Mouse (Mus musculus) stomach, postnatal 0 days (tissue): ENCODE results near the gene Slc34a1. TPM values are rescaled to one million over a fixed set of nuclear protein-coding genes. Genes with fewer than 3 reads are reported as not detected.

Experiments
- ATAC-seq: fragments of 200-750 bp; cut with Nextera tagmentation; 2 replicates; pipeline ENCODE4 v1.8.0; 2017; ENCODE audit not compliant: low FRiP score, low TSS enrichment
- DNase-seq: peaks from one replicate; pipeline ENCODE4 v3.0.0-alpha.2; 2016; ENCODE audit warnings: low spot score
- H3K27ac ChIP-seq: fragments of 300-500 bp; sonication (generic); replicated peaks from 2 replicates; pipeline ENCODE4 v1.5.1; 2014; ENCODE audit warnings: mild to moderate bottlenecking, control low read depth
- H3K27me3 ChIP-seq: fragments of 300-500 bp; sonication (generic); 2 replicates; pipeline ENCODE4 v1.6.1; 2014; ENCODE audit warnings: low read length; ENCODE audit not compliant: control insufficient read depth, insufficient read depth
- H3K36me3 ChIP-seq: fragments of 300-500 bp; sonication (generic); 2 replicates; pipeline ENCODE4 v1.6.1; 2014; ENCODE audit warnings: low read length, mixed read lengths; ENCODE audit not compliant: control insufficient read depth, insufficient read depth
- H3K4me1 ChIP-seq: fragments of 300-500 bp; sonication (generic); replicated peaks from 2 replicates; pipeline ENCODE4 v1.6.1; 2014; ENCODE audit warnings: antibody characterized with exemption; ENCODE audit not compliant: control insufficient read depth, insufficient read depth
- H3K4me2 ChIP-seq: fragments of 300-500 bp; sonication (generic); replicated peaks from 2 replicates; pipeline ENCODE4 v1.6.1; 2014; ENCODE audit warnings: low read depth, mild to moderate bottlenecking, control low read depth, moderate library complexity
- H3K4me3 ChIP-seq: fragments of 300-500 bp; sonication (generic); 2 replicates; pipeline ENCODE4 v1.5.1; 2014; ENCODE audit warnings: low read depth, low read length, control low read depth
- H3K9ac ChIP-seq: fragments of 300-500 bp; sonication (generic); 2 replicates; pipeline ENCODE4 v1.6.1; 2014; ENCODE audit warnings: mild to moderate bottlenecking, low read length, control low read depth, mixed read lengths
- H3K9me3 ChIP-seq: fragments of 300-500 bp; sonication (generic); 2 replicates; pipeline ENCODE4 v1.6.1; 2016; ENCODE audit warnings: low read length; ENCODE audit not compliant: control insufficient read depth
- CTCF ChIP-seq: IDR thresholded peaks from 2 replicates; pipeline ENCODE4 v1.5.1; 2016; ENCODE audit warnings: antibody characterized with exemption, low read depth, mild to moderate bottlenecking, moderate library complexity
- EP300 ChIP-seq: optimal IDR thresholded peaks from 2 replicates; pipeline ENCODE3; 2016; ENCODE audit warnings: antibody characterized with exemption
- WGBS: fragments of 180-500 bp; shearing (Covaris S2); extraction: QIAGEN DNeasy Blood & Tissue Kit; methylation state at CpG from one replicate; pipeline ENCODE4 v1.1.7; 2014; 5-methylcytosine and 5-hydroxymethylcytosine counted together
- polyA plus RNA-seq: library from polyadenylated mRNA; unstranded; fragments of >200 nt; fragmentation: Nextera tagmentation; extraction: Ambion mirVana; gene quantifications from 2 replicates; pipeline ENCODE4 v1.2.1, GENCODE M21; 2015

The Slc34a1 gene
- polyA plus RNA-seq, 1 experiment from 2014 or later = not detected

- no peaks in the 10 kb centered on the region for H3K9me3 ChIP-seq
- 10% methylated on average over 12 of the region's 12 CpGs for WGBS
Observed at GRCm38 (mm10) chr13:55418004-55418403, 20.0 kb downstream of the Slc34a1 start.

DNA sequence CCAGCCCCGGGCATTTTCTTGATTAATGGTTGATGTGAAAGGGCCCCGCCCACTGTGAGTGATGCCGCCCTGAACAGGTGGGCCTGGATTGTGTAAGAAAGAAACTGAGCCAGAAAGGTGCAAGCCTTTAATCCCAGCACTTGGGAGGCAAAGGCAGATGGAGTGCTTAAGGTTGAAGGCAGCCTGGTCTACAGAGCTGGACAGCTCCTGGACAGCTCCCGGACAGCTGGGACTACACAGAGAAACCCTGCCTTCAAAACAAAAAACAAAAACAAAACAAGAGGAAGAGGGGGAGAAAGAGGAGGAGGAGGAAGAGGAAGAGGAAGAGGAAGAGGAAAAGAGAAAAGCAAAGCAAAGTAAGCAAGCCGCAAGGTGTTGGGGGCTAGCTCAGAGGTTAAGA, 21.2 kb downstream of the Slc34a1 start:
- peaks cover 9% of the 10 kb centered on the region; the same call in 1 of the 2 replicates for H3K27me3 ChIP-seq
- ATAC-seq (no peak), DNase-seq (no peak)
- TF ChIP-seq EP300 (no peak), CTCF (no peak)
- no peak overlapping the region for H3K9ac ChIP-seq
- H3K9me3 ChIP-seq = no peaks in the 10 kb centered on the region
- no peak overlapping the region for H3K4me2 ChIP-seq
- H3K36me3 ChIP-seq = no peaks in the 10 kb centered on the region
- H3K4me1 ChIP-seq = no peaks in the 10 kb centered on the region
- 68% methylated on average over 5 of the region's 5 CpGs for WGBS
- H3K27ac ChIP-seq = no peak overlapping the region
- H3K4me3 ChIP-seq = no peak overlapping the region

More at GRCm38 (mm10) chr13:55418004-55418403, 20.0 kb downstream of the Slc34a1 start:
- no peak for TF ChIP-seq EP300
- peak; percentile 94 for TF ChIP-seq CTCF
- no peak overlapping the region for H3K4me2 ChIP-seq
- peaks cover 9% of the 10 kb centered on the region; the same call in 1 of the 2 replicates for H3K27me3 ChIP-seq
- no peak overlapping the region for H3K27ac ChIP-seq
- H3K9ac ChIP-seq = no peak overlapping the region
- DNase-seq (peak; percentile 91), ATAC-seq (peak; percentile 81)
- no peak overlapping the region for H3K4me3 ChIP-seq
- H3K36me3 ChIP-seq = no peaks in the 10 kb centered on the region
- H3K4me1 ChIP-seq = no peaks in the 10 kb centered on the region

- Histone ChIP-seq H3K4me1 (no peaks in the 10 kb centered on the region), H3K4me2 (no peak overlapping the region), H3K9ac (no peak overlapping the region; the same call in 1 of the 2 replicates), H3K27ac (no peak overlapping the region), H3K27me3 (peaks cover 9% of the 10 kb centered on the region; the same call in 1 of the 2 replicates), H3K4me3 (peak overlapping the region; percentile 26), H3K36me3 (no peaks in the 10 kb centered on the region), H3K9me3 (no peaks in the 10 kb centered on the region)
- 29% methylated on average over 51 of the region's 51 CpGs for WGBS
- TF ChIP-seq EP300 (no peak), CTCF (no peak; the same call in 1 of the 2 replicates)
- ATAC-seq (peak; percentile 18), DNase-seq (no peak)
Observed at GRCm38 (mm10) chr13:55420018-55420932, 22.3 kb downstream of the Slc34a1 start.

DNA sequence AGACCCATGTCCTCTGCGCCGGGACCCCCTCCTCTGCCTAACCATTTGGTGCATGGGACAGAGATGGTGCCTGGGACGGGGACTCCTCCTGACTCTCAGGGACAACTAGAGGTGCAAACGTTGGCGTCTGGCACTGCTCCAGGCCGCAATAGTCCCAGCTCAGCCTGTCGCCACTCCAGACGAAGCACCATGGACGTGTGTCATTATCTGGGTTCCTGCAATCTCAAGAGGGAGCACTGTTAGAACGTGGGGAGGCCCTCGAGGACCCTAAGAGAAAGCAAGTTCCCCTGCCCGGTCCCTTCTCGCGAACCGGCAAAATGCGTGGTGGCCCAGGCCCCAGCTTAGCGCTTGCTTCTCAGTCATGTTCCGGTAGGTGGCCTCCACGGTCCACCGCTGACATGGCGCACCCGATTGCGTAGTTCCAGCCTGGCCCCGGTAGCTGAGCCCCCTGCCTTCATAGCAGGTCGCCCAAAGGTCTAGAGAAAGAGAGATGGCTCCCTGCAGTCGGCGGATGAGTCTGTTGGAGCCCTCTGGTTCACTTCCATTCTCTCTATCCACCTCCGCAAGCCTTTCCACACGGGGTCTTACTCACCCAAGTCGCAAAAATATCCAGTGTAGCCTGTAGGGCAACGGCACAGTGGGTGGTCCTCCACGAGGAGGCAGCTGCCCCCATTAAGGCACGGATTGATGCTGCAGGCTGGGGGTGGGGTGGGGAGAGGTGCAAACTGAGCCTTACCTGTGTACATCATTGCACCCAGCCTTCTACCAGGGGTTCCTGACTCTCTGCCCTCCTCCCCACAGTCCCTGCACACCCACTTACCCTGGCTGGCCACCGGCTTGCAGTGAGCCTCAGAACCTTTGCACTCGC, 23.2 kb downstream of the Slc34a1 start:
- ATAC-seq = peak; percentile 59
- H3K9me3 ChIP-seq = no peaks in the 10 kb centered on the region

DNA sequence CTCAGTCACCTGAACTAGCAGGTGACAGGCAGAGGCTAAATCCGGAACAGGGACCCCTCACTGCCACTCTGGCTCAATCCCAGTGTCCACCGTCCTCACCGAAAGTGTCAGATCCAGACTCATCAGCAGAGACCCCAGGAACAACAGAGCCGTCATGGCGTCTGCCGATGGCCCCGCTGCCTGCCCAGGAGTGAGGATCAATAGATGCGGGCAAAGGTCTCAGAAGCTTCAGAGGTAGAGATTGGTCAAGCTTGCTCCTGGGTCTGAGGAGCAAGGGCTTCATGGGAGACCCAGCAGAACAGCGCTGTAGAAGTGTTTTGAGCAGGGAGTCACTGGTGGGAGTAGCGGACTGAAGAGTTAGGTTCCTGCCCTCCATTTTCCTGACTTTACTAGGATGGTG, 28.6 kb downstream of the Slc34a1 start, which contains the start of gene F12:
F12 (minus strand) TSS at position 181 of the 400 bp plus-strand sequence.
- no peaks in the 10 kb centered on the region for H3K4me1 ChIP-seq
- no peak within 1 kb of the TSS for H3K27ac ChIP-seq
- DNase-seq = no peak
- no peak for ATAC-seq
- 88% methylated on average over 10 of the region's 10 CpGs for WGBS
- no peaks in the 10 kb centered on the region for H3K27me3 ChIP-seq
- H3K9ac ChIP-seq = no peak within 1 kb of the TSS
- no peaks in the 10 kb centered on the region for H3K36me3 ChIP-seq
- no peak for TF ChIP-seq CTCF
- TF ChIP-seq EP300 = no peak
- H3K9me3 ChIP-seq = no peaks in the 10 kb centered on the region
- H3K4me3 ChIP-seq = no peak within 1 kb of the TSS
- H3K4me2 ChIP-seq = no peak within 1 kb of the TSS

More for the DNA sequence above, 23.2 kb downstream of the Slc34a1 start:
- no peak overlapping the region for H3K27ac ChIP-seq
- 8% methylated on average over 35 of the region's 35 CpGs for WGBS
- H3K9ac ChIP-seq = peak overlapping the region; percentile 38; the same call in 1 of the 2 replicates
- peak; percentile 69 for DNase-seq
- no peaks in the 10 kb centered on the region for H3K36me3 ChIP-seq
- TF ChIP-seq CTCF (peak; percentile 86), EP300 (no peak)
- H3K4me3 ChIP-seq = peak overlapping the region; percentile 26
- peaks cover 9% of the 10 kb centered on the region; the same call in 1 of the 2 replicates for H3K27me3 ChIP-seq
- peak overlapping the region; percentile 45 for H3K4me2 ChIP-seq
- no peaks in the 10 kb centered on the region for H3K4me1 ChIP-seq
